Mouse (Mus musculus) heart, adult 2 months (tissue): ENCODE results near the gene Klk13.

Source experiments
- CTCF ChIP-seq: fragments of 200-600 bp; IDR thresholded peaks from 2 replicates; pipeline ENCODE4 v1.8.1; 2022; ENCODE audit warnings: antibody characterized with exemption, mild to moderate bottlenecking, moderate library complexity
- POLR2A ChIP-seq: fragments of 200-500 bp; IDR thresholded peaks from 2 replicates; pipeline ENCODE4 v1.6.1; 2011; ENCODE audit warnings: mild to moderate bottlenecking, low read depth, low read length, control low read depth; ENCODE audit not compliant: insufficient read depth

DNA sequence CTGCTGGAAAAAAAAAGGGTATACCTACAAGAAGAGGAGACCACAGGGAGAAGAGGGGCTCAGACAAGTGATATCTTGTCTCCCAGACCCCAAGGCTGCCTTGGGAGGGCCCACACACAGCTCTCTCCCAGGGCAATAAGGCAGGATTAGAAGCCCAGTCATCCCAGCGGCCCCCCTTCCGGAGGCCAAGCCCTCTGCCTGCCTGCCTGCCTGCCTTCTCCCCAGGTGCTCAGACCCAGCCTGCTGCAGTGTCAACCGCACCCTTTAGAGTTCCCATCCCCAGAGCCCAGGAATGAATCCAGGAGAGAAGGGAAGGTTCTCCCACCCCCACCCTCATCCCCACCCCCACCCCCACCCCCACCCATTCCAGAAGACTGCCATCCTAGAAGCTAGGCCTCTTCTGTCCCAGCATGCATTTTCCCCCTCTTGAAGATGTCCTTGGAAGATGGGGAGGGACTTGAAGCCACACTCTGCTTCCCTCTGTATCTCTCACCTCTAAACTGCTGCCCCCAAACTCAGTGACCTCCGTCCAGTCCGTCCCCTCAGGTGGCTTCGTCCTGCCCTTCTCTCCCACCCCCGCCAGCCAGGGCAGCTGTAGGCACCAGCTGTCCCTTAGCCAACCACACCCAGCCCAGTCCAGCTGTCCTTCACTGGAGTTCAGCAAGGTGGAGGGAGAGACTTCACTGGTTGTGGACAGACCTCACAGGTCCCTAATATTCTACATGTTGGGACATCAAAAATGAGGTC is 63.1 kb downstream of the Klk13 start:
- TF ChIP-seq CTCF (no peak), POLR2A (no peak)
